Mouse (Mus musculus): ENCODE measurements around the gene Eif2b3. TPM values are rescaled to one million over a fixed set of nuclear protein-coding genes. Genes with fewer than 3 reads are reported as not detected.
A peak's percentile ranks its signal among the peaks of the same experiment; 100 is the strongest.

Gene Eif2b3
- polyA plus RNA-seq, 1 experiment from 2014 or later: 16.1 TPM

DNA sequence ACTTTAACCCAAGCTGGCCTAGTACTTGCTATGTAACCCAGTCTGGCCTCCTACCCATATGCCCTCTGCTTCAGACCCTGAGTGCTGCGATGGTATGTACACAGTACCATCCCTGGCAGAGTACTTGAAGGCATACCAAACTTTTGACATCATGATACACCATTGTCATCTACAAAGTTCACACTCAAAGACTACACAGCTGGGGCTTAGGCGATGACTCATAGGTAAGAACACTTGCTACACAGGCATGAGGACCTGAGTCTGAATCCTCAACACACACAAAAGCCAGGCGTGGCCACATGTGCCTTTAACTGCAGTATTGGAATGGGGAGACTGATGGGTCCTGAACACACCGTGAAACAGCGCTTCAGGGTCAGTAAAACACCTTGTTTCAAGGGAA, 52.0 kb downstream of the Eif2b3 start:
- H3K4me3 ChIP-seq (ENCODE audit: low read depth, low read length): no peak overlapping the region
- no peak for TF ChIP-seq CTCF (IDR thresholded peaks at IDR 0.05; ENCODE audit: low read depth)
- peak; percentile 43; the same call in 1 of the 2 replicates for ATAC-seq
- peaks cover 21% of the 10 kb centered on the region; the same call in 1 of the 2 replicates for H3K36me3 ChIP-seq (ENCODE audit: control insufficient read depth, insufficient read depth)
- H3K4me2 ChIP-seq (replicated peaks; ENCODE audit: low read depth): no peak overlapping the region
- no peaks in the 10 kb centered on the region for H3K27me3 ChIP-seq (replicated peaks; ENCODE audit: control insufficient read depth, insufficient read depth, low read length)
- no peaks in the 10 kb centered on the region for H3K4me1 ChIP-seq (replicated peaks; ENCODE audit: control insufficient read depth, insufficient read depth, low read length)
- H3K9ac ChIP-seq (ENCODE audit: low read depth, low read length): no peak overlapping the region
- H3K27ac ChIP-seq (ENCODE audit: low read depth, low read length): no peak overlapping the region
- WGBS: 79% methylated on average over 5 of the region's 5 CpGs
- no peaks in the 10 kb centered on the region for H3K9me3 ChIP-seq (ENCODE audit: control insufficient read depth)

DNA sequence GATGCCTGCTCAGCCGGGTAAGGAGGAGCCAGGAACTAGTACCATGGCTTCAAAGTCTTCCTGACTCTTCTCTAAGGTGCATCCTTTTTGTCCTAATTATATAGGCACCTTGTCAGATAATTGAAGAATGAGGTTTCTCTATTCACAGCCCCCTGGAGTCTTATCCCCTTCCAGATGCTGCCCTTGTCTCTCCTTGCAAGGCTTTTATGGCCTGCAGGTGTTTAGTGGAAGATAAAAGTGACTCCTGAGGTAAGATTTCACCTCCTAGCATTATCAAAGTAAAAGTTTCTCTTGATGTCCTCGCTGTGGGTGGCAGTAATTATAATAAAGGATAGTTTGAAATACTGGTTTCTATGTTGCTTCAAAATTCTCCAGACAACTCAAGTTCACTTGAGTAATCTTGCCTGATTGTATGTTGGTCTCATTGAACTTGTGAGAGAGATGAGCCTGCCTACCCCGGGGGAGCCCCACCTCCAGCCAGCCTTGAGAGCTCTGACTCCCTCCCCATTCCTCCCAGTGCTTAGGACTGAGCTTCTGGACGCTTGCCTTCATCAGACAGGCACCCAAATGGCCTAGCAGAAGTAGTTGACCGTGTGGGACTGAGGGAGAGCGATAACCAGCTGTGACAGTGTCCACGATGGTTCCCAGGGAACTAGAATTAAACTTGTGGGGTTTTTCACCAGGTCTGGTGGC, 68.9 kb downstream of the Eif2b3 start:
- H3K4me1 ChIP-seq (replicated peaks; ENCODE audit: control insufficient read depth, insufficient read depth, low read length): no peaks in the 10 kb centered on the region
- H3K27ac ChIP-seq (ENCODE audit: low read depth, low read length): no peak overlapping the region
- no peak overlapping the region for H3K4me2 ChIP-seq (replicated peaks; ENCODE audit: low read depth)
- no peak for ATAC-seq
- no peak for TF ChIP-seq CTCF (IDR thresholded peaks at IDR 0.05; ENCODE audit: low read depth)
- WGBS: 63% methylated on average over 7 of the region's 7 CpGs
- H3K27me3 ChIP-seq (replicated peaks; ENCODE audit: control insufficient read depth, insufficient read depth, low read length): no peaks in the 10 kb centered on the region
- H3K9me3 ChIP-seq (ENCODE audit: control insufficient read depth): no peaks in the 10 kb centered on the region
- H3K4me3 ChIP-seq (ENCODE audit: low read depth, low read length): no peak overlapping the region
- peaks cover 24% of the 10 kb centered on the region for H3K36me3 ChIP-seq (ENCODE audit: control insufficient read depth, insufficient read depth)
- H3K9ac ChIP-seq (ENCODE audit: low read depth, low read length): no peak overlapping the region

DNA sequence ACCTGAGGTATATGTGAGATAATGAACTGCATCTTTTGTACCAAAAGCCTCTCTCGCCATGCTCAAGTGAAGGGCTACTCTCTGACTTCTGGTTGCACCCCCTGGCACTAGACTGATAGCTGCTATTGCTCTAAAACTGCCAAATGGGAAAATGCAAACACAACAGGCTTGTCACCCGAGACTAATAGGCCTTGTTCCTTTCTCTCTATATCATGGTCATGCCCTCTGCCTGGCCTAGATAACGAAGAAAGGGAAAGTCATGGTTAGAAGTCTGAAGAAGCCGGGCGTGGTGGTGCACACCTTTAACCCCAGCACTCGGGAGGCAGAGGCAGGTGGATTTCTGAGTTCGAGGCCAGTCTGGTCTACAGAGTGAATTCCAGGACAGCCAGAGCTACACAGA, 71.4 kb downstream of the Eif2b3 start:
- Histone ChIP-seq H3K4me1 (replicated peaks; ENCODE audit: control insufficient read depth, insufficient read depth, low read length) (no peaks in the 10 kb centered on the region), H3K9me3 (ENCODE audit: control insufficient read depth) (no peaks in the 10 kb centered on the region), H3K27ac (ENCODE audit: low read depth, low read length) (no peak overlapping the region), H3K9ac (ENCODE audit: low read depth, low read length) (no peak overlapping the region), H3K4me3 (ENCODE audit: low read depth, low read length) (no peak overlapping the region), H3K27me3 (replicated peaks; ENCODE audit: control insufficient read depth, insufficient read depth, low read length) (no peaks in the 10 kb centered on the region), H3K4me2 (replicated peaks; ENCODE audit: low read depth) (no peak overlapping the region), H3K36me3 (ENCODE audit: control insufficient read depth, insufficient read depth) (peaks cover 15% of the 10 kb centered on the region; the same call in 1 of the 2 replicates)
- TF ChIP-seq CTCF (IDR thresholded peaks at IDR 0.05; ENCODE audit: low read depth): no peak
- WGBS: 69% methylated on average over 7 of the region's 7 CpGs
- ATAC-seq: no peak

DNA sequence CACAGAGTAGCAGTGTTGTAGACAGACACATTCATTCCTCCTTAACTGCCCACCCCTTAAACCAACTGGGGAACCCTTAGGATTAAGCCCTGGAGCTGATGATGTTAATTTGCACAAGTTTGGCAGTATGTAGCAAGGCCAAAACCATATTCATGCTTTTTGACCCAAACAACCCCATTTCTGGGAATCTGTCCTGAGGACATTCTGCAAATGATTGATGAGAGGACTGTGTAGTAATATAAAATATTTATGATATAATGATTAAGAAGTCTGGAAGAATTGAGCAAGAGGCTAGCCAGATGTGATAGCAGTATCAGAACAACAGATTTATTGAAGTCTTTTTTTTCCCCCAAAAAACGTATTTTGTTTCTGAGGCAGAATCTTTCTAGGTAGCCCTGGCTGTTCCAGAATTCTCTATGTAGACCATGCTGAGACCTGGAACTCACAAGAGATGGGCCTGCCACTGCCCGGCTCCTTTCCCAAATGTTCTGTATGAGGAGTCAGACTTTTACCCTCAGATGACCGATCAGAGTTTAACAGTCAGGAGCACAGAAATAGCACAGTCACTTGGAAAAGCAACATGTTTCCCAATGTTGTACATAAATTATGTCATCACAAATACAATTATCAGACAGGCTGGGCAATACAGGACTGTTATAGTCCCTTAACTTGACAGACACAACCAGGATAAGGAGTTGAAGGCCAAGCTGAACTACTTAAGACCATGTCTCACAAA, 75.6 kb downstream of the Eif2b3 start:
- no peaks in the 10 kb centered on the region; the same call in 1 of the 2 replicates for H3K27me3 ChIP-seq (replicated peaks; ENCODE audit: control insufficient read depth, insufficient read depth, low read length)
- H3K9ac ChIP-seq (ENCODE audit: low read depth, low read length): no peak overlapping the region
- WGBS: 69% methylated on average over 3 of the region's 3 CpGs
- H3K9me3 ChIP-seq (ENCODE audit: control insufficient read depth): no peaks in the 10 kb centered on the region
- no peak overlapping the region for H3K27ac ChIP-seq (ENCODE audit: low read depth, low read length)
- no peak overlapping the region for H3K4me2 ChIP-seq (replicated peaks; ENCODE audit: low read depth)
- no peak overlapping the region for H3K4me3 ChIP-seq (ENCODE audit: low read depth, low read length)
- no peaks in the 10 kb centered on the region; the same call in 1 of the 2 replicates for H3K4me1 ChIP-seq (replicated peaks; ENCODE audit: control insufficient read depth, insufficient read depth, low read length)
- ATAC-seq: no peak
- no peaks in the 10 kb centered on the region for H3K36me3 ChIP-seq (ENCODE audit: control insufficient read depth, insufficient read depth)
- TF ChIP-seq CTCF (IDR thresholded peaks at IDR 0.05; ENCODE audit: low read depth): no peak

DNA sequence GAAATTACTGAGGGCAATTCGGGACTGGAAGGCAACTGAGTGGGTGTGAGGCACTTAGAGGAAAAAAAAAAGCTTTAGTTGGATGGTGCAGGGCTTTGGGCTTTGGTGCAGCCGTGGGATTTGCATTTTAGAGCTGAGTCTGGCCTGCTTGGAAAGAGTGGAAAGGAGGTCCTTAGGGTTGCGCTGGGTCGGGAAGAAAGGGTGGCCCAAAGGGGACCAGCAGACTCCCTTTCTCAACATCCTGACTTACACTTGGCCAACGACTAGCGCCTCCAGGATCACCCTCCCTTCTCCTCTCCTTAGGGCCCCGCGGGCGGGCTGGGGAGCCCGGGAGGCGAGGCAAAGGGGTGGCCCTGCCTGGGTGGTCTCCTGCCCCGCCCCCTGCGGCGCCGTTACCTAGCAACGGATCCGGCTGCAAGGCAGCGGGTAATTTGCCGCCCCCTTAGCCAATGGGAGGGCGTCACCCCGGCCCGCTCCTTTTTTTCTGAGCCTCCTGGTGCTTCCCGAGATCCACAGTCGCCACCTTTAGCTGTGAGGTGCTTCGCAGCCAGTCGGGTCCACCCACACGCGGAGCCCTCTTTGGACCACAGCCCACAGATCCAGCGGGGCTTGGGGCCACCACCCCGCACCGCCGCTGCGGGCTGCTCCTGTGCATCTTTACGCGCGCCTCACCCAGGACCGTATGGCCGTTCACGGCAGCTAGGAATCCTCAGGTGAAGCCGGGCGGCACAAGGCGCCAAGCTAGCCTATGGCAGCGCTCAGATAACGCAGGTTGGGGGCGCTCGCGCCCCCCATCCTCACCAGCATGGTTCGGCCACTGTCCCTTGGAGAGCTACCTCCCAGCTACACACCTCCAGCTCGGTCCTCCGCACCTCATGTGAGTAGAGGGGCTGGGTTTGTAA, 76.6 kb downstream of the Eif2b3 start, which contains the start of gene Ptch2:
Ptch2 (plus strand) TSS at position 525 of the 902 bp plus-strand sequence.
- H3K9ac ChIP-seq (ENCODE audit: low read depth, low read length): peak within 1 kb of the TSS; percentile 51; the same call in 1 of the 2 replicates
- under 1% methylated on average over 48 of the region's 50 CpGs for WGBS
- no peaks in the 10 kb centered on the region for H3K9me3 ChIP-seq (ENCODE audit: control insufficient read depth)
- TF ChIP-seq CTCF (IDR thresholded peaks at IDR 0.05; ENCODE audit: low read depth): 0 out of 2 replicates have a peak, but pooled peaks have one; percentile 11
- H3K4me2 ChIP-seq (replicated peaks; ENCODE audit: low read depth): peak within 1 kb of the TSS; percentile 68
- H3K27me3 ChIP-seq (replicated peaks; ENCODE audit: control insufficient read depth, insufficient read depth, low read length): no peaks in the 10 kb centered on the region; the same call in 1 of the 2 replicates
- H3K36me3 ChIP-seq (ENCODE audit: control insufficient read depth, insufficient read depth): no peaks in the 10 kb centered on the region
- peak within 1 kb of the TSS; percentile 46 for H3K27ac ChIP-seq (ENCODE audit: low read depth, low read length)
- no peaks in the 10 kb centered on the region; the same call in 1 of the 2 replicates for H3K4me1 ChIP-seq (replicated peaks; ENCODE audit: control insufficient read depth, insufficient read depth, low read length)
- ATAC-seq: peak; percentile 51; the same call in 1 of the 2 replicates
- H3K4me3 ChIP-seq (ENCODE audit: low read depth, low read length): peak within 1 kb of the TSS; percentile 50

Data from intestine, postnatal 0 days (tissue).